Mouse (Mus musculus) myocyte (in vitro differentiated cells): Measurements from ENCODE around the gene Zhx3.
A peak's percentile ranks its signal among the peaks of the same experiment; 100 is the strongest.

Source experiments
- CEBPB ChIP-seq: IDR thresholded peaks from 2 replicates; pipeline ENCODE4 v1.6.1; 2011; ENCODE audit warnings: mild to moderate bottlenecking, moderate library complexity; ENCODE audit not compliant: poor library complexity, insufficient read depth, severe bottlenecking
- E2F4 ChIP-seq: IDR thresholded peaks from one replicate; pipeline ENCODE4 v1.6.1; 2011; ENCODE audit warnings: mild to moderate bottlenecking, control low read depth, moderate library complexity; ENCODE audit not compliant: insufficient read depth
- MAX ChIP-seq: IDR thresholded peaks from one replicate; pipeline ENCODE4 v1.6.1; 2011; ENCODE audit warnings: low read depth, mild to moderate bottlenecking, control low read depth
- MYOD1 ChIP-seq, 3 experiments: IDR thresholded peaks; one replicate each; pipeline ENCODE4 v1.6.1; 2011; ENCODE audit warnings: control low read depth in 2 of 3, low read depth in 2 of 3, mild to moderate bottlenecking in 2 of 3, moderate library complexity in 1 of 3; ENCODE audit not compliant: insufficient read length in 2 of 3, control insufficient read depth in 1 of 3
- MYOG ChIP-seq, 3 experiments: IDR thresholded peaks; one replicate each; pipeline ENCODE4 v1.6.1; 2011; ENCODE audit warnings: control low read depth in 2 of 3, low read depth in 2 of 3, mild to moderate bottlenecking in 2 of 3; ENCODE audit not compliant: insufficient read length in 2 of 3, control insufficient read depth in 1 of 3, insufficient read depth in 1 of 3
- POLR2A ChIP-seq: IDR thresholded peaks from one replicate; pipeline ENCODE4 v1.6.1; 2011; ENCODE audit warnings: low read depth, mild to moderate bottlenecking, control low read depth, moderate library complexity; ENCODE audit not compliant: insufficient read length
- POLR2AphosphoS2 ChIP-seq: IDR thresholded peaks from one replicate; pipeline ENCODE4 v1.6.1; 2011; ENCODE audit warnings: low read depth, control low read depth; ENCODE audit not compliant: insufficient read length
- REST ChIP-seq: IDR thresholded peaks from one replicate; pipeline ENCODE4 v1.6.1; 2011; ENCODE audit warnings: mild to moderate bottlenecking, control low read depth, moderate library complexity; ENCODE audit not compliant: insufficient read depth, insufficient read length
- SRF ChIP-seq: IDR thresholded peaks from one replicate; pipeline ENCODE4 v1.6.1; 2011; ENCODE audit warnings: low read depth; ENCODE audit not compliant: control insufficient read depth, insufficient read length
- TCF12 ChIP-seq: IDR thresholded peaks from one replicate; pipeline ENCODE4 v1.6.1; 2011; ENCODE audit warnings: mild to moderate bottlenecking, control low read depth; ENCODE audit not compliant: poor library complexity, insufficient read depth, severe bottlenecking
- TCF3 ChIP-seq: IDR thresholded peaks from one replicate; pipeline ENCODE4 v1.6.1; 2011; ENCODE audit warnings: low read depth, control low read depth; ENCODE audit not compliant: insufficient read length
- USF1 ChIP-seq: IDR thresholded peaks from one replicate; pipeline ENCODE4 v1.6.1; 2011; ENCODE audit warnings: low read depth, mild to moderate bottlenecking, control low read depth, moderate library complexity

GRCm38 (mm10) chr2:160796973-160797372, 75.8 kb downstream of the Zhx3 start:
- TF ChIP-seq USF1 (no peak), POLR2A (no peak), SRF (no peak), POLR2AphosphoS2 (no peak), MAX (no peak), MYOG (IDR thresholded peaks at IDR 0.05; ENCODE audit: control insufficient read depth in 1 of 3, insufficient read depth in 1 of 3, insufficient read length in 2 of 3, low read depth in 2 of 3) (peak in 2 of 3 experiments; percentile 16 to 24), REST (no peak), E2F4 (no peak), TCF12 (no peak), CEBPB (no peak), MYOD1 (IDR thresholded peaks at IDR 0.05; ENCODE audit: control insufficient read depth in 1 of 3, insufficient read length in 2 of 3, low read depth in 2 of 3) (peak in 1 of 3 experiments; percentile 32), TCF3 (no peak)
